Mouse (Mus musculus) embryonic facial prominence, embryonic 14.5 days (tissue): Measurements from ENCODE around the gene Map1b. TPM values are rescaled to one million over a fixed set of nuclear protein-coding genes. Genes with fewer than 3 reads are reported as not detected.
A peak's percentile ranks its signal among the peaks of the same experiment; 100 is the strongest.

Source experiments
- ATAC-seq: fragments of 200-750 bp; cut with Nextera tagmentation; 2 replicates; pipeline ENCODE4 v1.8.0; 2017; ENCODE audit warnings: low read depth, moderate number of reproducible peaks, moderate TSS enrichment
- DNase-seq: peaks from one replicate; pipeline ENCODE4 v3.0.0-alpha.2; 2015; ENCODE audit warnings: low spot score
- H3K27ac ChIP-seq: fragments of 300-500 bp; sonication (generic); replicated peaks from 2 replicates; pipeline ENCODE4 v1.5.1; 2014; ENCODE audit warnings: low read depth, mild to moderate bottlenecking, low read length, moderate library complexity
- H3K27me3 ChIP-seq: fragments of 300-500 bp; sonication (generic); replicated peaks from 2 replicates; pipeline ENCODE4 v1.6.1; 2014; ENCODE audit warnings: low read length; ENCODE audit not compliant: control insufficient read depth, insufficient read depth
- H3K36me3 ChIP-seq: fragments of 300-500 bp; sonication (generic); 2 replicates; pipeline ENCODE4 v1.6.1; 2014; ENCODE audit warnings: low read length, mixed read lengths; ENCODE audit not compliant: control insufficient read depth, insufficient read depth
- H3K4me1 ChIP-seq: fragments of 300-500 bp; sonication (generic); 2 replicates; pipeline ENCODE4 v1.6.1; 2014; ENCODE audit warnings: antibody characterized with exemption, low read length; ENCODE audit not compliant: control insufficient read depth, insufficient read depth
- H3K4me2 ChIP-seq: fragments of 300-500 bp; sonication (generic); 2 replicates; pipeline ENCODE4 v1.6.1; 2014; ENCODE audit warnings: low read depth, mild to moderate bottlenecking, low read length, moderate library complexity, mixed read lengths
- H3K4me3 ChIP-seq: fragments of 300-500 bp; sonication (generic); 2 replicates; pipeline ENCODE4 v1.5.1; 2014; ENCODE audit warnings: low read depth, mild to moderate bottlenecking, low read length
- H3K9ac ChIP-seq: fragments of 300-500 bp; sonication (generic); 2 replicates; pipeline ENCODE4 v1.6.1; 2014; ENCODE audit warnings: low read depth, mild to moderate bottlenecking, low read length, moderate library complexity, mixed read lengths
- H3K9me3 ChIP-seq: fragments of 300-500 bp; sonication (generic); 2 replicates; pipeline ENCODE4 v1.6.1; 2016; ENCODE audit warnings: low read length; ENCODE audit not compliant: control insufficient read depth
- WGBS: fragments of 180-500 bp; shearing (Covaris S2); extraction: QIAGEN DNeasy Blood & Tissue Kit; methylation state at CpG from one replicate; pipeline ENCODE4 v1.1.7; 2014; 5-methylcytosine and 5-hydroxymethylcytosine counted together
- polyA plus RNA-seq: library from polyadenylated mRNA; unstranded; fragments of >200 nt; fragmentation: Nextera tagmentation; extraction: Ambion mirVana; gene quantifications from 2 replicates; pipeline ENCODE4 v1.2.1, GENCODE M21; 2014

Gene Map1b
- polyA plus RNA-seq, 1 experiment from 2014 or later: 203 TPM

DNA sequence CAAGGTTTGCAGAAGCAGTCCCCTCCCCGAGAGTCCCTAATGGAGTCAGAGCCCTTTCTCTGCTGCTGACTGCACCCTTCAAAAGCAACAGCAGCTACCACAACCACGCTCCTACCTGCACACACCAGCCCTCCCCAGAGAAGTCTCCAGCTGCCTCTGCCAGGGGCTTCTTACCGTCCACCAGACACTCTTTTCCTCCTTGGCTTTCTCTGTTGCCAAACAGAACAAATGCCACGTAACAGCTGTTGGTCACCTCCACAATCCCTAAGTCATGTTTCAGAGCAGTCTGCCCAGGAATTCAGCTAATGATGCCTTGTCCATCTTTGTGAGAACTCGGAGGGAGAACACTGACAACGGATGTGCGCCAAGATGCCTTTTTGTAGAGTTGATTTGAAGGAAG lies 69.3 kb downstream of the Map1b start:
- Histone ChIP-seq H3K27me3 (no peaks in the 10 kb centered on the region), H3K4me3 (no peak overlapping the region), H3K4me1 (peaks cover 53% of the 10 kb centered on the region), H3K36me3 (no peaks in the 10 kb centered on the region), H3K27ac (no peak overlapping the region), H3K9me3 (no peaks in the 10 kb centered on the region), H3K4me2 (no peak overlapping the region), H3K9ac (no peak overlapping the region)
- no peak for DNase-seq
- 78% methylated on average over 7 of the region's 7 CpGs for WGBS
- ATAC-seq: no peak

GRCm38 (mm10) chr13:99444880-99445279 lies 71.5 kb downstream of the Map1b start:
- H3K4me3 ChIP-seq: no peak overlapping the region
- H3K4me1 ChIP-seq: peaks cover 54% of the 10 kb centered on the region
- H3K36me3 ChIP-seq: peaks cover 17% of the 10 kb centered on the region
- no peaks in the 10 kb centered on the region for H3K27me3 ChIP-seq
- DNase-seq (peak; percentile 73), ATAC-seq (peak; percentile 26; the same call in 1 of the 2 replicates)
- WGBS: 8% methylated on average over 6 of the region's 6 CpGs
- no peaks in the 10 kb centered on the region for H3K9me3 ChIP-seq
- H3K27ac ChIP-seq: no peak overlapping the region
- no peak overlapping the region for H3K4me2 ChIP-seq
- no peak overlapping the region for H3K9ac ChIP-seq

DNA sequence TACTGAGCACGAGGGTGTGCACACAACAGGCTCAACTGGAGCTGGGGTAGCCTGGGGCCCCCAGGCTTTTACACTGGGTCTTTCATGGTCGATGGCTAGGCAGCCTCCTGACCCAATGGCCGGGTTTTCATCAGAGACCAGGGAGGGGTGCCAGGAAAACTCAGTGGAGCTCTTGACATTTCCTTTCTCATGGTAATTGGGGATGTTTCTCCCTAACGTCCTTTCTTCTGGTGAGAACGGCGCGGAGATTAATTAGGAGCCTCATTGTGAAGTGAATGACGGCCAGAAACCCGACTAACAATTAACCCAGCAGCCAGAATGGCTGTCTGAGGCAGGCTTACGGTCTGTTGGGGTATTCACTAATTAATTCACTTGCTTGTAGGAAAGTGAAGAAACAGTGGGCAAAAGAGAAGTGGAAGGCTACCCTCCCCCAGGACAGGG lies 71.9 kb downstream of the Map1b start:
- Histone ChIP-seq H3K9me3 (no peaks in the 10 kb centered on the region), H3K4me3 (no peak overlapping the region), H3K4me1 (peaks cover 49% of the 10 kb centered on the region), H3K27me3 (no peaks in the 10 kb centered on the region), H3K4me2 (no peak overlapping the region), H3K27ac (no peak overlapping the region), H3K36me3 (peaks cover 21% of the 10 kb centered on the region), H3K9ac (no peak overlapping the region)
- ATAC-seq: peak; percentile 60; the same call in 1 of the 2 replicates
- WGBS: 14% methylated on average over 10 of the region's 10 CpGs
- DNase-seq: peak; percentile 75

DNA sequence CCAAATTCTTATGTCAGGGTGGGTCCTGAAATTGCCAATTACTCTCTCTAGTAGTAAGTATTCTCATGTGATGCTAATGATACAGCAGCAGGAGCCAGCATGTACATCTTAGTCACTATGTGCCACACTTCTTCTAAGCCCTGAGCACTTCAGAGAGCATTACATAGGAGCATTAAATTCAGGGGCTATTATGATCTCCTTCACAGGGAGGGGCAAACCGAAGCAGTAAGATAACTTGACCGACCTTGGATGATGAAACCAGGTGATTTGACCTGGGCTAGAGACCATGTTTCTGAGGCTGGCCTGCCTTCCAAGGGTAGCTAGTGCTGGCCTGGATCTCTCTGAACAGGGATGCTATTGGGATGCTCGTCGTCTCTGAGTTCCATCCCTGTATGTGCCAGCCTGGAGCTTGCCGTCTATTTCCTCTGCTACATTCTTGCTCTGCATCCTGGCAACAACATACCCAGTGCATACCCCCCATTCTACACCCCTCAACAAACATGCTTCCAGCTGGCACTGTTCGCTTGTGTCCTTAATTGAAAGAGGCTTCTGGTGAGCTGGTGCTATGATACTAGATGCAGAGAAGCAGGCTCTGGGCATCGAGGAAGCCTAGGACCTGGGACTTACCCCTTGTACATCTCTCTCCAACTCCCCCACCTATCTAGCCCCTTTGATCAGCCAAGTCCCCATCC lies 72.7 kb downstream of the Map1b start:
- Histone ChIP-seq H3K9me3 (no peaks in the 10 kb centered on the region), H3K27ac (no peak overlapping the region), H3K9ac (no peak overlapping the region), H3K27me3 (no peaks in the 10 kb centered on the region), H3K4me1 (peaks cover 49% of the 10 kb centered on the region), H3K4me2 (no peak overlapping the region), H3K36me3 (peaks cover 25% of the 10 kb centered on the region), H3K4me3 (no peak overlapping the region)
- 77% methylated on average over 7 of the region's 7 CpGs for WGBS
- DNase-seq: no peak
- ATAC-seq: no peak

- no peaks in the 10 kb centered on the region for H3K9me3 ChIP-seq
- H3K4me1 ChIP-seq: peaks cover 43% of the 10 kb centered on the region
- 63% methylated on average over 12 of the region's 12 CpGs for WGBS
- ATAC-seq (no peak), DNase-seq (no peak)
- H3K4me2 ChIP-seq: no peak overlapping the region
- peaks cover 25% of the 10 kb centered on the region for H3K36me3 ChIP-seq
- H3K27me3 ChIP-seq: no peaks in the 10 kb centered on the region
- peak overlapping the region; percentile 22; the same call in 1 of the 2 replicates for H3K27ac ChIP-seq
- H3K9ac ChIP-seq: no peak overlapping the region
- H3K4me3 ChIP-seq: no peak overlapping the region
Measured at GRCm38 (mm10) chr13:99442434-99443249, 73.7 kb downstream of the Map1b start.

GRCm38 (mm10) chr13:99441700-99442433 lies 74.5 kb downstream of the Map1b start:
- H3K4me1 ChIP-seq: peaks cover 37% of the 10 kb centered on the region
- H3K36me3 ChIP-seq: peaks cover 25% of the 10 kb centered on the region
- DNase-seq (peak; percentile 64), ATAC-seq (0 out of 2 replicates have a peak, but pooled peaks have one; percentile 26)
- 38% methylated on average over 18 of the region's 18 CpGs for WGBS
- H3K27me3 ChIP-seq: no peaks in the 10 kb centered on the region
- H3K9ac ChIP-seq: no peak overlapping the region
- peak overlapping the region; percentile 22; the same call in 1 of the 2 replicates for H3K27ac ChIP-seq
- no peak overlapping the region for H3K4me2 ChIP-seq
- H3K9me3 ChIP-seq: no peaks in the 10 kb centered on the region
- H3K4me3 ChIP-seq: no peak overlapping the region

DNA sequence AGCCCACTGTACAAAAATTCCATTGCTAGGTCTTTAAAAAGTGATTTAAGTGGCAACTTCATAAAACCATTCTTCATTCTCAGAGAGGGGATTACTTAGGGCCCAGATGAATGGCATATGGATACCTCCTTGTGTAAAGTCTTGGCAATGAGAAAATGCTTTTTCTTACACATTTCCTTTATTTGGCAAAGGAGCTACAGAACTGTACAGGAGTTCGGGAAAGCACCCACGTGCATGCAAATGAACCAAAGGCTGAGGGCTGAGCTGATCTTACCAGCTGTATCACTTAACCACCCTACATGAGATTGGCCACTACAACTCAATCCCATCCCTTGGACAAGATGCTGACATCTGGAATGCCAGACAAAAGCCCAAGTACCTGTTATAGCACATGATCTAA lies 76.1 kb downstream of the Map1b start:
- WGBS: 77% methylated on average over 2 of the region's 2 CpGs
- H3K36me3 ChIP-seq: peaks cover 30% of the 10 kb centered on the region
- peaks cover 28% of the 10 kb centered on the region for H3K4me1 ChIP-seq
- no peak overlapping the region for H3K4me3 ChIP-seq
- H3K9ac ChIP-seq: no peak overlapping the region
- DNase-seq: no peak
- no peaks in the 10 kb centered on the region for H3K9me3 ChIP-seq
- no peak overlapping the region for H3K27ac ChIP-seq
- no peaks in the 10 kb centered on the region for H3K27me3 ChIP-seq
- no peak for ATAC-seq
- no peak overlapping the region for H3K4me2 ChIP-seq

GRCm38 (mm10) chr13:99439357-99439756 lies 77.0 kb downstream of the Map1b start:
- no peak for ATAC-seq
- WGBS: 91% methylated on average over 5 of the region's 5 CpGs

More at GRCm38 (mm10) chr13:99439357-99439756, 77.0 kb downstream of the Map1b start:
- H3K27ac ChIP-seq: no peak overlapping the region
- no peak overlapping the region for H3K4me2 ChIP-seq
- DNase-seq: no peak
- H3K9me3 ChIP-seq: no peaks in the 10 kb centered on the region
- peaks cover 38% of the 10 kb centered on the region for H3K36me3 ChIP-seq
- peaks cover 21% of the 10 kb centered on the region; the same call in 1 of the 2 replicates for H3K4me1 ChIP-seq
- no peak overlapping the region for H3K4me3 ChIP-seq
- H3K27me3 ChIP-seq: no peaks in the 10 kb centered on the region
- H3K9ac ChIP-seq: no peak overlapping the region
